27 mouse cellular contexts compared by ENCODE assay signal in the genomic region with DNA sequence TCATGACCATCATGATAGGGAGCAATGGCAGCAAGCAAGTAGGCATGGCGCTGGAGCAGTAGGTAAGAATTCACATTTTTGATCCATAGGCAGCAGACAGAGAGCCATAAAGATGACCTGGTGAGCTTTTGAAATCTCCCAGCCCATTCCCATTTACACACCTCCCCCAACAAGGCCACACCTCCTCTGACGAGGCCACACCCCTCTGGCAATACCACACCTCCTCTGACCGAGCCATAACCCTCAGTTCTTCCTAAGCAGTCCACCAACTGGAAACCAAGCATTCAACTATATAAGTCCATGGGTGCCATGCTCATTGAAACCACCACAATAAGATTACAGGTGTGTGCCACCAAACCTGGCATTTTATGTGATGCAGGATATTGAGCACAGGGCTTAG.
"Had no signal": no experiment of that assay in that cellular context is flagged by ENCODE, and none has a peak within 500 bp of the region (broad histone marks: within the 10 kb centered on the region; RNA-seq: fewer than 3 reads in every experiment).

No protein-coding gene starts in this region.

- H3K9me3 ChIP-seq: embryonic facial prominence, embryonic 10.5 days; embryonic facial prominence, embryonic 12.5 days; embryonic facial prominence, embryonic 13.5 days; embryonic facial prominence, embryonic 15.5 days; forebrain, embryonic 12.5 days; forebrain, embryonic 13.5 days; forebrain, embryonic 15.5 days; heart, embryonic 10.5 days; heart, embryonic 13.5 days had no signal

- H3K4me2 ChIP-seq: embryonic facial prominence, embryonic 12.5 days; embryonic facial prominence, embryonic 13.5 days; embryonic facial prominence, embryonic 15.5 days; forebrain, embryonic 12.5 days; forebrain, embryonic 13.5 days; forebrain, embryonic 15.5 days; heart, embryonic 11.5 days; heart, embryonic 13.5 days had no signal

- H3K36me3 ChIP-seq: embryonic facial prominence, embryonic 10.5 days; embryonic facial prominence, embryonic 12.5 days; embryonic facial prominence, embryonic 13.5 days; embryonic facial prominence, embryonic 15.5 days; forebrain, embryonic 12.5 days; forebrain, embryonic 15.5 days; heart, embryonic 10.5 days; heart, embryonic 13.5 days had no signal

- ATAC-seq: forebrain, embryonic 13.5 days; forebrain, embryonic 14.5 days; forebrain, embryonic 15.5 days; forebrain, embryonic 16.5 days; forebrain, postnatal 0 days had no signal

- H3K9ac ChIP-seq: embryonic facial prominence, embryonic 12.5 days; embryonic facial prominence, embryonic 13.5 days; embryonic facial prominence, embryonic 15.5 days; forebrain, embryonic 12.5 days; forebrain, embryonic 13.5 days; forebrain, embryonic 15.5 days; forebrain, postnatal 0 days; heart, embryonic 13.5 days had no signal

- H3K27ac ChIP-seq: embryonic facial prominence, embryonic 10.5 days; embryonic facial prominence, embryonic 12.5 days; embryonic facial prominence, embryonic 13.5 days; embryonic facial prominence, embryonic 15.5 days; forebrain, embryonic 12.5 days; forebrain, embryonic 13.5 days; forebrain, embryonic 15.5 days; gastrocnemius, adult 2 months; heart, adult 2 months; heart, embryonic 10.5 days; heart, embryonic 13.5 days had no signal

- H3K4me1 ChIP-seq: embryonic facial prominence, embryonic 10.5 days; embryonic facial prominence, embryonic 12.5 days; embryonic facial prominence, embryonic 13.5 days; embryonic facial prominence, embryonic 15.5 days; forebrain, embryonic 12.5 days; forebrain, embryonic 13.5 days; forebrain, embryonic 15.5 days; heart, embryonic 10.5 days; heart, embryonic 13.5 days had no signal

- H3K27me3 ChIP-seq: embryonic facial prominence, embryonic 12.5 days; embryonic facial prominence, embryonic 13.5 days; embryonic facial prominence, embryonic 15.5 days; forebrain, embryonic 12.5 days; forebrain, embryonic 13.5 days; forebrain, embryonic 15.5 days; heart, embryonic 13.5 days had no signal

- DNase-seq: cerebellum, adult 9-11 months; cerebellum, postnatal 10 days; cerebellum, postnatal 14 days; cerebellum, postnatal 25 days; cerebellum, postnatal 36 days; embryo, embryonic 11 days; forebrain, postnatal 0 days; gastrocnemius, adult 2 months; gastrocnemius, postnatal 10 days; gastrocnemius, postnatal 14 days; gastrocnemius, postnatal 25 days; gastrocnemius, postnatal 36 days; heart, adult 18-20 months; heart, adult 2 months had no signal

- H3K4me3 ChIP-seq: embryonic facial prominence, embryonic 10.5 days; embryonic facial prominence, embryonic 12.5 days; embryonic facial prominence, embryonic 13.5 days; embryonic facial prominence, embryonic 15.5 days; erythroblast, embryonic 14.5 days; forebrain, embryonic 12.5 days; forebrain, embryonic 13.5 days; forebrain, embryonic 15.5 days; gastrocnemius, adult 2 months; heart, adult 2 months; heart, embryonic 10.5 days; heart, embryonic 13.5 days had no signal
